9 mouse cellular contexts compared by ENCODE assay signal in the genomic region with DNA sequence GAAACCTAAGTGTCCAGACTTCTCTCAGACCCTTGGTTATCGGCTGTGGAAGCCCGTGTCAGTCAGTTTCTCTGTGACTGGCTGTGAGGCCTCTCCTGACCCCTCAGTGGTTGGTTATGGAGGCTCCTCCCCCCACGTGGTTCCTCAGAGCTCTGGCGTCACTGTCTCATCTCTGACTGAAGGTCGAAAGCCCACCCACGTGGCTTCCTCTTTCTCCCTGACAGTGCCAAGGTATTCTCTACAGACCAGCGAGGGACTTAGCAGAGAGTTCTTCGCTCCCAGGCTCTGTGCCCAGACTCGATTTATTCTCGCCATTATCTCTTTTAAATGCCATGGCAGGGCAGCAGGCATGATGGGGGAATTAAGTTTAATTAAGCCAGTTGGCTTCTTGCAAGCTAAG. TPM values are rescaled to one million over a fixed set of nuclear protein-coding genes. Genes with fewer than 3 reads are reported as not detected.
A peak's percentile ranks its signal among the peaks of the same experiment; 100 is the strongest.
DNase-seq lines count a peak whose midpoint lies in the region; ATAC-seq lines count a peak whose summit lies in the region.
"Had no signal": no experiment of that assay in that cellular context is flagged by ENCODE, and none has a peak within 500 bp of the region (broad histone marks: within the 10 kb centered on the region; RNA-seq: fewer than 3 reads in every experiment).

No protein-coding gene starts in this region.

- H3K4me3 ChIP-seq in intestine, embryonic 16.5 days (ENCODE audit: low read length), result no peak overlapping the region

- peak; percentile 7 for DNase-seq in kidney, adult 11 months
- no peak for DNase-seq in kidney, adult 8-10 months
- DNase-seq in thymus, postnatal 4 days, result peak; percentile 21
- no peak for DNase-seq in thymus, adult 18-20 months
- DNase-seq in embryo, embryonic 11 days, result peak; percentile 27
- DNase-seq in spleen, adult 12 weeks (ENCODE audit: low spot score), result no peak
- DNase-seq: heart, postnatal 36 days had no signal

- no peaks in the 10 kb centered on the region for H3K27me3 ChIP-seq in intestine, embryonic 16.5 days (replicated peaks; ENCODE audit: control insufficient read depth, insufficient read depth, low read length)

- ATAC-seq in intestine, embryonic 16.5 days, result no peak
- ATAC-seq: activated CD4-positive, CD25-positive, alpha-beta regulatory T cell, adult 4 months had no signal

- WGBS in intestine, embryonic 16.5 days, result 44% methylated on average over 10 of the region's 10 CpGs

- no peaks in the 10 kb centered on the region for H3K4me1 ChIP-seq in intestine, embryonic 16.5 days (ENCODE audit: control insufficient read depth, insufficient read depth, low read length)

- H3K36me3 ChIP-seq in intestine, embryonic 16.5 days (ENCODE audit: control insufficient read depth, insufficient read depth, low read length), result no peaks in the 10 kb centered on the region

- H3K27ac ChIP-seq in intestine, embryonic 16.5 days (ENCODE audit: low read length), result no peak overlapping the region

- no peak overlapping the region for H3K9ac ChIP-seq in intestine, embryonic 16.5 days (ENCODE audit: low read depth, low read length)

- no peak overlapping the region for H3K4me2 ChIP-seq in intestine, embryonic 16.5 days (ENCODE audit: low read depth, low read length)

- H3K9me3 ChIP-seq in intestine, embryonic 16.5 days (ENCODE audit: control insufficient read depth, low read length), result no peaks in the 10 kb centered on the region

RNA-seq across cellular contexts. Expression of gene Cacng4, which starts 55.3 kb away (rescaled TPM):
- 2.6 and 2.8 TPM in 2 replicates for polyA plus RNA-seq in intestine, embryonic 16.5 days (2015; fragmentation: Nextera tagmentation; extraction: Ambion mirVana)
- polyA plus RNA-seq: activated CD4-positive, CD25-positive, alpha-beta regulatory T cell, adult 4 months had no signal

Comparison
In these comparisons a context has a peak if more than half of its experiments do, and no peak if none do; other contexts are left out.
1. DNase-seq: peak in kidney, adult 11 months (single experiment), thymus, postnatal 4 days (single experiment) and embryo, embryonic 11 days (single experiment); none in kidney, adult 8-10 months (0 of 2), thymus, adult 18-20 months (0 of 2) and spleen, adult 12 weeks (single experiment).